Mouse (Mus musculus): ENCODE measurements around the gene Asb12. TPM values are rescaled to one million over a fixed set of nuclear protein-coding genes. Genes with fewer than 3 reads are reported as not detected.

Gene Asb12
- polyA plus RNA-seq, 1 experiment from 2014 or later, result not detected

GRCm38 (mm10) chrX:95444776-95445111 lies 113.0 kb downstream of the Asb12 start, which contains the start of gene Amer1:
TSS of gene Amer1 (minus strand) at chrX:95444872.
- Histone ChIP-seq H3K27ac (ENCODE audit: low read depth, low read length) (peak within 1 kb of the TSS; percentile 85), H3K9me3 (ENCODE audit: control insufficient read depth, low read length) (no peaks in the 10 kb centered on the region), H3K4me3 (ENCODE audit: low read depth, low read length) (peak within 1 kb of the TSS; percentile 64), H3K4me2 (peak within 1 kb of the TSS; percentile 73), H3K27me3 (replicated peaks; ENCODE audit: control insufficient read depth, insufficient read depth, low read length) (no peaks in the 10 kb centered on the region), H3K36me3 (ENCODE audit: control insufficient read depth, insufficient read depth, low read length) (no peaks in the 10 kb centered on the region), H3K9ac (ENCODE audit: low read depth, low read length) (peak within 1 kb of the TSS; percentile 66), H3K4me1 (replicated peaks; ENCODE audit: control insufficient read depth, insufficient read depth, low read length) (no peaks in the 10 kb centered on the region; the same call in 1 of the 2 replicates)
- ATAC-seq (replicated peaks; ENCODE audit: low FRiP score) (peak; percentile 95), DNase-seq (ENCODE audit: low spot score) (peak; percentile 82)
- whole genome bisulfite sequencing, result 9% methylated on average over 19 of the region's 19 CpGs

GRCm38 (mm10) chrX:95443898-95444775 lies 113.7 kb downstream of the Asb12 start:
- peak overlapping the region; percentile 64 for H3K4me3 ChIP-seq (ENCODE audit: low read depth, low read length)
- no peaks in the 10 kb centered on the region for H3K36me3 ChIP-seq (ENCODE audit: control insufficient read depth, insufficient read depth, low read length)
- peak overlapping the region; percentile 66 for H3K9ac ChIP-seq (ENCODE audit: low read depth, low read length)
- WGBS, result 17% methylated on average over 40 of the region's 42 CpGs
- no peaks in the 10 kb centered on the region for H3K27me3 ChIP-seq (replicated peaks; ENCODE audit: control insufficient read depth, insufficient read depth, low read length)
- DNase-seq (ENCODE audit: low spot score), result peak; percentile 75
- peak overlapping the region; percentile 85 for H3K27ac ChIP-seq (ENCODE audit: low read depth, low read length)
- H3K9me3 ChIP-seq (ENCODE audit: control insufficient read depth, low read length), result no peaks in the 10 kb centered on the region
- H3K4me1 ChIP-seq (replicated peaks; ENCODE audit: control insufficient read depth, insufficient read depth, low read length), result no peaks in the 10 kb centered on the region; the same call in 1 of the 2 replicates
- ATAC-seq (replicated peaks; ENCODE audit: low FRiP score), result peak; percentile 82
- H3K4me2 ChIP-seq, result peak overlapping the region; percentile 73

DNA sequence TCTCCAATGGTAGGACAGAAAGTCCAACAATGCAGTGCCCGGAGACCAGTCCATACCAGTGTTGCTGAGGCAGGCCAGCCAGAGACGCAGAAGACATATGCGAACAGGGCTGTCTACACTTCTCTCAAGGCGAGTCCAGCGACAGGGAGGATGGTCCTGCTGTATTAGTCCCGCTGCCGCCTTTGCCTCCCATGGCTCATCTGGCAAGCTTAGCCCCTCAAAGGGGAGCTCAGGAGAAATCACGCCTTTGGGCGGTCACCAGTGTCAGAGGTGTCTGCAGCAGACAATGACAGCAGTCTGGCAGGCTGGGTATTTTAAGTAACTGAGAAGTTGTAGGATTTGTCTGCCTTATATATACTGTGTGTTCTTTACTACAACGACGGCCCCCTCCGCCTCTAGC lies 114.4 kb downstream of the Asb12 start:
- no peak for DNase-seq (ENCODE audit: low spot score)

DNA sequence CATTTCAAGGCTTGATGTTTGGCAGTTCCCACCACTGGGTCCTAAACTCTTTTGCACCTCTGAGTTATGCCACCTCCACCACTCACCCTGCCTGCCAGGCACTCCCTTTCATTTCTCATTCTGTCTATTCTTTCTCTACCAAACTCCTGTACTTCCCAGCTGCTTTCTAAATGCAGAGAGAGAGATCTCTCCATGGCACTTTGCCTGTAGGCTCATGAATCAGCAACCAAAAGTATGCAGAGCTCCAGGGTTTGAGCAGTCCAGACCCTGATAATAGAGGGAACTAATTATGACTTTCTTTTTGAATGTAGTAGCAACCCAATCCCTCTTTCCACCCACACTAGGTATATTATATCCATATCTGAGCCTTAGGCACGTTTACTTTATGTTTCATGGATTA lies 115.5 kb downstream of the Asb12 start:
- Histone ChIP-seq H3K9ac (ENCODE audit: low read depth, low read length) (no peak overlapping the region), H3K4me3 (ENCODE audit: low read depth, low read length) (no peak overlapping the region), H3K36me3 (ENCODE audit: control insufficient read depth, insufficient read depth, low read length) (no peaks in the 10 kb centered on the region), H3K4me1 (replicated peaks; ENCODE audit: control insufficient read depth, insufficient read depth, low read length) (no peaks in the 10 kb centered on the region; the same call in 1 of the 2 replicates), H3K27me3 (replicated peaks; ENCODE audit: control insufficient read depth, insufficient read depth, low read length) (no peaks in the 10 kb centered on the region), H3K4me2 (no peak overlapping the region), H3K9me3 (ENCODE audit: control insufficient read depth, low read length) (no peaks in the 10 kb centered on the region), H3K27ac (ENCODE audit: low read depth, low read length) (no peak overlapping the region)
- WGBS, result 45% methylated on average over 1 of the region's 1 CpGs
- DNase-seq (ENCODE audit: low spot score) (no peak), ATAC-seq (replicated peaks; ENCODE audit: low FRiP score) (no peak)

More for the DNA sequence above, 114.4 kb downstream of the Asb12 start:
- Histone ChIP-seq H3K36me3 (ENCODE audit: control insufficient read depth, insufficient read depth, low read length) (no peaks in the 10 kb centered on the region), H3K9me3 (ENCODE audit: control insufficient read depth, low read length) (no peaks in the 10 kb centered on the region), H3K4me3 (ENCODE audit: low read depth, low read length) (peak overlapping the region; percentile 64), H3K4me2 (peak overlapping the region; percentile 73), H3K4me1 (replicated peaks; ENCODE audit: control insufficient read depth, insufficient read depth, low read length) (no peaks in the 10 kb centered on the region; the same call in 1 of the 2 replicates), H3K27me3 (replicated peaks; ENCODE audit: control insufficient read depth, insufficient read depth, low read length) (no peaks in the 10 kb centered on the region), H3K27ac (ENCODE audit: low read depth, low read length) (no peak overlapping the region), H3K9ac (ENCODE audit: low read depth, low read length) (peak overlapping the region; percentile 66)
- 42% methylated on average over 12 of the region's 12 CpGs for WGBS
- no peak for ATAC-seq (replicated peaks; ENCODE audit: low FRiP score)

DNA sequence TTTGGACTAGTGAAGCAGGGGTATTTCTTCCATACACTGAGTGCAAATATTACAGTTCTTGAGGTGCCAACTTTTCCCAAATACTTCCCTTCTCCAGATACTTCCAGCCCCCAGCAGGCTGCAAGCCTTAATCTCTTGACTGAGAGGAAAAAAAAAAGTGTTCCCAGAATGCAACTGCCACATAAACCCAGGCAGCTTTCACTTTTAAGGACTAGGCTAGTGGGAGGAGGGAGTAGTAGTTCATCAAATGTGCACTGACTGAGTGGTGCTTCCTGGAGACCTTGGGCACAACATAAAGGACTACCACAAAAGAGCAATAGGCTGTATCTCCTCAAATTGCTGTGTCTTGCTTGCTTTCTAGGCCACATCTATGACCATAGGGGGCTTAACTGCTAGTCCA lies 116.5 kb downstream of the Asb12 start:
- H3K27ac ChIP-seq (ENCODE audit: low read depth, low read length), result no peak overlapping the region
- H3K4me2 ChIP-seq, result no peak overlapping the region
- ATAC-seq (replicated peaks; ENCODE audit: low FRiP score) (no peak), DNase-seq (ENCODE audit: low spot score) (no peak)
- H3K4me1 ChIP-seq (replicated peaks; ENCODE audit: control insufficient read depth, insufficient read depth, low read length), result no peaks in the 10 kb centered on the region; the same call in 1 of the 2 replicates
- H3K4me3 ChIP-seq (ENCODE audit: low read depth, low read length), result no peak overlapping the region
- H3K9me3 ChIP-seq (ENCODE audit: control insufficient read depth, low read length), result no peaks in the 10 kb centered on the region
- H3K27me3 ChIP-seq (replicated peaks; ENCODE audit: control insufficient read depth, insufficient read depth, low read length), result no peaks in the 10 kb centered on the region
- H3K36me3 ChIP-seq (ENCODE audit: control insufficient read depth, insufficient read depth, low read length), result no peaks in the 10 kb centered on the region
- H3K9ac ChIP-seq (ENCODE audit: low read depth, low read length), result no peak overlapping the region

GRCm38 (mm10) chrX:95438491-95438890 lies 119.3 kb downstream of the Asb12 start:
- DNase-seq (ENCODE audit: low spot score) (no peak), ATAC-seq (replicated peaks; ENCODE audit: low FRiP score) (no peak)
- Histone ChIP-seq H3K4me1 (replicated peaks; ENCODE audit: control insufficient read depth, insufficient read depth, low read length) (no peaks in the 10 kb centered on the region; the same call in 1 of the 2 replicates), H3K9me3 (ENCODE audit: control insufficient read depth, low read length) (no peaks in the 10 kb centered on the region), H3K4me2 (no peak overlapping the region), H3K27me3 (replicated peaks; ENCODE audit: control insufficient read depth, insufficient read depth, low read length) (no peaks in the 10 kb centered on the region), H3K9ac (ENCODE audit: low read depth, low read length) (no peak overlapping the region), H3K4me3 (ENCODE audit: low read depth, low read length) (no peak overlapping the region), H3K36me3 (ENCODE audit: control insufficient read depth, insufficient read depth, low read length) (no peaks in the 10 kb centered on the region), H3K27ac (ENCODE audit: low read depth, low read length) (no peak overlapping the region)
- WGBS, result 83% methylated on average over 4 of the region's 4 CpGs

DNA sequence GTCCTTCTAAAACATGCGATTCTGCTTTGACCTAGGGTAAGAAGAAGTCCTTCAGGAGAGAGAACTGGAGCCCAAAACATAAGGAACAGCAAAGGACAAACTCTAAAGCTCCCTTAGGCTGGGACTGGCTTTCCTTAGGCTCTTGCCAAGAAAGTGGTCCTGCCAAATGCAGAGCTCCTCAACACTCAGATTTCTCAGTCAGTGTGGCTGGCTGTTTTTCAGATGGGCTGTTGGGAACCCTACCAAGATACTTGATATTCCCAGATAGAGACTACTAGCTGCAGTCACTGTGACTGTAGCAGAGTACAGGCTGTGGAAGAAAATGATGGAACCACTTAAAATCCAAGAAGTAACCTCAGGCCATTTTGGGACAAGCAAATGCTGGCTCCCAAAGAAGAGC lies 120.6 kb downstream of the Asb12 start:
- Histone ChIP-seq H3K4me3 (ENCODE audit: low read depth, low read length) (no peak overlapping the region), H3K27ac (ENCODE audit: low read depth, low read length) (no peak overlapping the region), H3K27me3 (replicated peaks; ENCODE audit: control insufficient read depth, insufficient read depth, low read length) (no peaks in the 10 kb centered on the region), H3K4me2 (no peak overlapping the region), H3K36me3 (ENCODE audit: control insufficient read depth, insufficient read depth, low read length) (no peaks in the 10 kb centered on the region), H3K9me3 (ENCODE audit: control insufficient read depth, low read length) (no peaks in the 10 kb centered on the region), H3K4me1 (replicated peaks; ENCODE audit: control insufficient read depth, insufficient read depth, low read length) (no peaks in the 10 kb centered on the region), H3K9ac (ENCODE audit: low read depth, low read length) (no peak overlapping the region)
- ATAC-seq (replicated peaks; ENCODE audit: low FRiP score), result no peak
- WGBS, result 86% methylated on average over 1 of the region's 1 CpGs
- no peak for DNase-seq (ENCODE audit: low spot score)

Measured in liver, embryonic 11.5 days (tissue).